Mouse (Mus musculus) liver (tissue): ENCODE measurements at regions not wholly inside any gene's neighbourhood (a gene's known extent, or its start where the extent isn't known, plus 50 kb on each side); places are given as distances from the start of the nearest gene placed in this dataset.
"Not testable (repeated sequence)": the region's sequence is repeated elsewhere in the genome, so short reads cannot be mapped to it uniquely, and the experiment has no call there.

Experiments
- DNase-seq: peaks from one replicate; pipeline ENCODE4 v3.0.0-alpha.2; 2020; ENCODE audit warnings: mixed read lengths

- no peak for DNase-seq
Measured at GRCm38 (mm10) chr15:87818566-87818965, 274.5 kb downstream of the Fam19a5 start.

- DNase-seq, result no peak
Measured at GRCm38 (mm10) chr15:87842097-87842496, 298.0 kb downstream of the Fam19a5 start.

GRCm38 (mm10) chr15:87859069-87859468, 315.0 kb downstream of the Fam19a5 start:
- no peak for DNase-seq

- DNase-seq, result no peak
Measured at GRCm38 (mm10) chr15:87876286-87876899, 332.3 kb downstream of the Fam19a5 start.

- no peak for DNase-seq
Measured at GRCm38 (mm10) chr15:87890903-87891302, 346.8 kb downstream of the Fam19a5 start.

DNA sequence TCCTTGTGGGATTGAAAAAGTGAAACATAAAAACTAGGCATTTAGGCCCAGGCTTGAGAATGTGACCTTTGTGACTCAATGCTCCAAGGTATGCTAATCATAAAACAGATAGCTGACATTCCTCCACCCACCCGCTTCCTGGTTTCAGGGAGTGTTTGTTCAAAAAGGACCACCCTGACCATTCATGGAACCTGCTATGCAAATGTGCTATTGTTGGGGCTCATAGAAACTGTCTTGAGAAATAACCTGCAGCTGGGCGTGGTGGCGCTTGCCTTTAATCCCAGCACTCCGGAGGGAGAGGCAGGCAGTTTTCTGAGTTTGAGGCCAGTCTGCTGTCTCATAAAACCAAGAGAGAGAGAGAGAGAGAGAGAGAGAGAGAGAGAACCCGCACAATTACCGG, 350.8 kb downstream of the Fam19a5 start:
- not testable (repeated sequence) for DNase-seq

DNA sequence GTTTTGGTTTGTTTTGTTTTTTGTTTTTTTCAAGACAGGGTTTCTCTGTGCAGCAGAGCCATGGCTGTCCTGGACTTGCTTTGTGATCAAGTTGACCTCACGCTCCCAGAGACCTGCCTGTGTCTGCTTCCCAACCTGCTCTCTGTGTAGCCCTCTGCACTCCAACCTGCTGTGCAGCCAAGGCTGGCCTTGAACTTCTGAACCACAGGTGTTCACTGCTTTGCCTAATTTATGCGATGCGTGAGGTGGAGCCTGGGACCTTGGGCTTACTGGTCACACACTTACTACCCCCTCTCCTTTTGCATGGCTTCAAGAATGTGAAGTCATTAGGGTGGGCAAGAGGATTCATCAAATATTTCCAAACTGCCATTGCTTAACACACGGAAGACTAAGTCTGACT, 354.6 kb downstream of the Fam19a5 start:
- DNase-seq, result no peak

GRCm38 (mm10) chr15:87904436-87904835, 360.3 kb downstream of the Fam19a5 start:
- DNase-seq, result no peak

GRCm38 (mm10) chr15:87906310-87906709, 362.2 kb downstream of the Fam19a5 start:
- no peak for DNase-seq

DNA sequence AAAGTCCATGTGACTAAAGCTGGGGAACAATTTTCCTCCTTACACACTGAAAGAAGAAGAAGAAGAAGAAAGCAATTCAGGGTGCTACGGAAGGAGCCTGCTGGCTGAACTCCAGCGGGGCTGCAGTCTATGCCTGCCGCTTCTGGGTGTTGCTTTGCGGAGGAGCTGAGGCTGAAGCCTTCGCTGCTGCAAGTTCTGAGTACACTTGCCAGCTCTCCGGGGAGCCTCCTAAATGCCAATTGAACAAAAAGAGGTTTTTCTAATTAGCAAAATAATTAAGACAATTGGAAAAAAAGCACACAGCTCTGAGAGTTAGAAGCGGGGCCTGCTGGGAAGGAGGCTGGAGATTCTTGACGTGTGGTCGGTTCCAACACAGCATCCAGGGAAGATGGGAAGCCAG, 378.0 kb downstream of the Fam19a5 start:
- no peak for DNase-seq

GRCm38 (mm10) chr15:87922781-87923446, 378.8 kb downstream of the Fam19a5 start:
- no peak for DNase-seq

GRCm38 (mm10) chr15:87923906-87924305, 379.8 kb downstream of the Fam19a5 start:
- no peak for DNase-seq

DNA sequence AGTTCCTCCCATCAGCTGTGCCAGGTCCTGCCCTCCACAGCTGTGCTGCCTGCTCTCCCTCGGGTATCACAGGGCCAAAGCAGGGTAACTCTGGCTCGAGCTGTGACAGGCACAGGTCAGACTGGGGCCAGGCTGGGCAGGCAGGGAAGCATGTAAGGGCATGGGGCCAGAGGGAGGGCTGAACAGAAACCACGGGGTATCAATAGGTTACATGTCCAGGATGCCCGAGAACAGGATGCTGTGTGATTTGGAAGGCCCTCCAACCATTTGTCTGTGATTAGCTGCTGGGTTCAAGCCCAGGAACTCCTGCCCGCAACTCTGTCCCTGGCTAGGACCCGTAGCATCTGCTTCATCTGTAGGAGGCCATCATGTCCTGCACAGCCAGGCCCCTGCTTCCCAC, 391.9 kb downstream of the Fam19a5 start:
- DNase-seq, result no peak

DNA sequence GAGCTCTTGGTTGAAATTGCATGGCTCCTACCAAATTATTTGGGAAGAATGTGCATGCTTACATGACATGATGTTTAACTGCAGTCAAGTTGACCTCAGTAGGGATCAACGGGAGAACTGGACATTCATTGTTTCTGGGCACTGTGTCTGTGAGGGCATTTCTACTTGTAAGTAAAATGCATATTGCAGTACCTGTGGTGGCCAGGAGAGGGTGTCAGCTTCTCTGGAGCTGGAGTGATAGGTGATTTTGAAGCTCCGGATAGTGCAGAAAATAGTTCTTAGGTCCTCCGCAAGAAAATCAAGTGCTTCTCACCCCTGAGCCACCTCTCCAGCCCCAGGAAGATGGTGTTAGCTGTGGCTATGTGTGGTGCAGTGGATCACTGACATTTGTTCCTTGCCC, 396.7 kb downstream of the Fam19a5 start:
- peak; percentile 16 for DNase-seq

DNA sequence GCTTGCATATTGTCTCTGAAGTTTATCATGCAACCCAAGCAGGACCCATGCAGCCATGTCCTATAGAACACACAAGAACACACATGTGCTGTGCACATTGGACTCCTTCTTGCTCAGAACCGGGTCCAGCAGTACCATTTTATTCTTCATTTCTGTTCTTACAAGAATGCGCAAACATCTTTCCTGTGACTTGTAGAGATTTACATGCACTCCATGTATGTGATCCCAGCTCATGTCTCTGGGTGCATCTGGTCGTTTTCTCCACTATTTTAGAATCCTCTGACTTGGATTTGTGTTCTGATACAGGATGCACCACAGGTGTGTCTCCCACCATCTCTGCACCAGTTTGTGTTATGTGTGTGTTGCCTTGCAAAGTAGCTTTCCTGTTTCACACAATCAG, 408.4 kb downstream of the Fam19a5 start:
- no peak for DNase-seq

DNA sequence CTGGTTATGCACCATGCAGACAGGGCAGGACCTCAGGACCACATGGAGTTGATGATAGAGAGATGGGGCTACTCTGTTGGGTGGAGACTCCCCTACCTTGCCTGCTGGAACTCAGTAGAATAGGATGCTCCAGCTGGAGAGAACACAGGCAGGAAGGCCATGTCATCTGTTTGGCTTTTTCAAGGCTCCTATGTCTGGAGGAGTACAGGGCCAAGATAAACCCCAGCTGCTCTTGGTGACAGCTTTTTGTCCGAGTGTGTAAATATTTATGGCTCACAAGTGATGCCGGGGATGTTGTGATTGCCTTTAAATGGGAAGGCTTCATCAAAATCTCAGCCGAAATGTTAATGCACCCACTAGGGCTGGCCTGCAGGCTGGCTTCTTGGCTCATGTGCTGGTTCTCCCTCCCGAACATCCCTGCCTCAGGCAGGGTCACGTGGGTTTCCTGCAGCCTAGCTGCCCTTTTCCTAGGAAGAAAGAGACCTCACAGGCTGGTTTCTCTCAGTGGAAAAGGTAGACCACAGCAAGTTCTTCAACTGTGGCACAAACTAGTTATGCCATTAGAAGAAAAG, 411.7 kb downstream of the Fam19a5 start:
- no peak for DNase-seq

DNA sequence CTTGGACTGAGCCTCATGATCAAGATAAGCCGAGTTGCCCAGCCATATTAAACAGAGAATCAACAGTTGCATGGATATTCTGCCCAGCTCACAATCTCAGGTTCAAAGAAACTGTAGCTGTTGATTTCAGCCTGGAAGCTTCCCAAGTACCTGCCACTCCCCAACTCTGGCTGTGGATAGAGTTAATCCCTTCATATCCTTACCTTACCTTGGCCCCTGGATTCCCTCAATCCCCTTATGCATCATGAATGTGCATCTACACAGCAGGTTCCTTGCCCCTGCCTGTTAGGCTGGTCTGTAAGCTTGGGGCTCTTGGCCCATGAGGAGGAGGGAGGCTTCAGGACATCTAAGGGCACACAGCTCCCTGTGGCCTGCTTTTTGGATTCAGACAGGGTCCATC, 414.8 kb downstream of the Fam19a5 start:
- no peak for DNase-seq

DNA sequence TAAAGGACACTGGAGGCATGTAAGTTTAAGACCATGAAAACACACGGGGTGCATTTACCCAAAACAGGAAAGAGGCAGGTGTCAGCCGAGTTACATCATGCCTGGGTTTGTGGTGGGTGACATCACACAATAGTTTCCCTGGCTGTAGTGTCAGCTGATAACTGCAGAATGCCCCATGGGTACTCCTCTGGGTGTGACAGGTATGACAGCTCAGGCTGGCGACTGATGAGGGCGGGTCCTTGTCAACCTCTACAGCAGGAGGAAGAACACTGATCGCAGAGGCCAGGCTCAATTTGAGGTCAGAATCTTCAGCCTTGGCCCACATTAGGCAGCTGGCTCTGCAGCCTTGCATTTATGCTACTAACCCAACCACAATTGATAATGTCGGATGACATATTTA, 428.5 kb downstream of the Fam19a5 start:
- no peak for DNase-seq

DNA sequence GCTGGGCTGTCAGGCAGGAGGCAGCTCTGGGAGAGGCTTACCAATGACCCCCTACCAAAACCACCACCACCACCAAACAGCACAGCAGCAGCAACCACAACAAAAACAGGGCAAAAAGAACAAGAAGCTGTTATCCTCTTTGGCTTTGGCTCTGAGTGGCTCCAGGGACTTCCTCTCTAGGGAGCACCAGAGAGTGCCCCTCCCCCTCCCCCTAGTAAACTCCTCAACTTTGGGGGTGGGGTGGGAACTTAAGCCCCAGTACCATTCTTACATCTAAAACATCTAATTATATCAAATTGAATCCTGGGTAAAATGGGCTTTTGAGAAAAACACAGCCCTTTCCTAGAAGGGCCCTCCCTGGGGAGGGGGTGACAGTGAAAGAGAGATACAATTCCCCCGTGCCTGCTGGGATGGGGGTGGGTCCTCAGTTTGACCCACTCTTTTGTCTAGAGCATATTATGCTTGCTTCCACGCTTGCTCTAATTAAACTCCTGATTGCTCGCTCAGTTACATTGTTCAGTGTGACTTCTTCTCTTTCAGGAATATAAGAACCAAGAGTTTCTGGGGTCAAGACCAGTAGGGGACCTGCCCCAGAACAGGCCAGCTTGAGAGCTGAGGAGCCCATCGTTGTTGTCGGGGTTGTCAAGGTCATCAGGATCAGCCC, 443.4 kb downstream of the Fam19a5 start:
- DNase-seq, result no peak

- no peak for DNase-seq
Measured at GRCm38 (mm10) chr15:87994546-87994945, 450.4 kb downstream of the Fam19a5 start.

- no peak for DNase-seq
Measured at GRCm38 (mm10) chr15:88017076-88017475, 473.0 kb downstream of the Fam19a5 start.

GRCm38 (mm10) chr15:88032751-88033150, 488.7 kb downstream of the Fam19a5 start:
- no peak for DNase-seq

- no peak for DNase-seq
Measured at GRCm38 (mm10) chr15:88033725-88034124, 489.6 kb downstream of the Fam19a5 start.

GRCm38 (mm10) chr15:88035486-88035885, 491.4 kb downstream of the Fam19a5 start:
- no peak for DNase-seq
